Mouse (Mus musculus): ENCODE results near the gene Cox7a1. TPM values are rescaled to one million over a fixed set of nuclear protein-coding genes. Genes with fewer than 3 reads are reported as not detected.
"Not testable (repeated sequence)": the region's sequence is repeated elsewhere in the genome, so short reads cannot be mapped to it uniquely, and the experiment has no call there.

Gene Cox7a1
- polyA plus RNA-seq, 1 experiment from 2014 or later = 11.3 TPM

DNA sequence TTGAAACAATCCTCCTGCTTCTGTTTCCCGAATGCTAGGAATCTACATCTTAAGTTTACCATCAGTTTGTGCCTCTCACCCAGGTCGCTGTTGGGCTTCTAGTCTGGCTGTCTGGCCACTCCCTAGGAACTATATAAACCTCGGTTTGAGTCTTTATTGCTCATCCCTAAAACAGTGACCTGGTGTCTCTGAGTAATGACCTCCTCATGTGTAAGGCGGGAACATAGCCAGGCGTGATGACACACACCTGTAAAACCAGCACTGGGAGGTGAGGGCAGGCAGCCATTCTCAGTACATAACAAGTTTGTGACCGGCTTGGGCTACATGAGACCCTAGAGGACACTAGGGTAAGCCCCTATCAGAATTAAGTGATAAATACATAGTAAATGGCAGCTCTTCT is 11.5 kb downstream of the Cox7a1 start:
- peak overlapping the region; percentile 83 for H3K4me2 ChIP-seq (ENCODE audit: low read length)
- H3K9me3 ChIP-seq (ENCODE audit: control insufficient read depth, low read length) = no peaks in the 10 kb centered on the region
- peaks cover 15% of the 10 kb centered on the region for H3K4me1 ChIP-seq (replicated peaks; ENCODE audit: control insufficient read depth, insufficient read depth, low read length)
- H3K9ac ChIP-seq (ENCODE audit: low read length) = peak overlapping the region; percentile 83; the same call in 1 of the 2 replicates
- H3K4me3 ChIP-seq (ENCODE audit: low read depth, low read length) = peak overlapping the region; percentile 90; the same call in 1 of the 2 replicates
- ATAC-seq (replicated peaks; ENCODE audit: low FRiP score, low TSS enrichment, low read depth) (no peak), DNase-seq (ENCODE audit: low spot score) (no peak)
- peaks cover 22% of the 10 kb centered on the region for H3K36me3 ChIP-seq (ENCODE audit: control insufficient read depth, insufficient read depth, low read length)
- H3K27me3 ChIP-seq (replicated peaks; ENCODE audit: control insufficient read depth, insufficient read depth, low read length) = no peaks in the 10 kb centered on the region
- H3K27ac ChIP-seq (ENCODE audit: low read depth) = no peak overlapping the region
- 65% methylated on average over 6 of the region's 6 CpGs for WGBS

DNA sequence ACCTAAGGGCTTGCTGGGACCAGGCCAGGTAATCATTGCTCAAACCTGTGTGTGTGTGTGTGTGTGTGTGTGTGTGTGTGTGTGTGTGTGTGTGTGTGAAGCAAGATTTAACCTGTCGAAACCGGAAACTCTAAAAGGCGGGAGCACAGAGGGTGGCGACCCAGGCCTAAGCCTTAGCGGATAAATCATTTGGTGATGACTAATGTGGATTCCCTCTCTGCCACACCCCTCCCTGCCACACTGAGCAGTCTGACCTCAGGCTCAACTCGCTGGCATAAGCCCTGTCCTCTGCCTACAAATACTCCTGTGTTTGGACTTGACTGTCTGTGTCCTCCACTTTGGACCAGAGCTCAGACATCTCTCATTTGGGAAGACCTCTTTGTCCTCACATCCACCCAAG is 12.2 kb downstream of the Cox7a1 start:
- no peak for ATAC-seq (replicated peaks; ENCODE audit: low FRiP score, low TSS enrichment, low read depth)
- Histone ChIP-seq H3K27ac (ENCODE audit: low read depth) (no peak overlapping the region), H3K4me2 (ENCODE audit: low read length) (no peak overlapping the region), H3K9ac (ENCODE audit: low read length) (no peak overlapping the region), H3K36me3 (ENCODE audit: control insufficient read depth, insufficient read depth, low read length) (peaks cover 15% of the 10 kb centered on the region), H3K4me3 (ENCODE audit: low read depth, low read length) (no peak overlapping the region), H3K4me1 (replicated peaks; ENCODE audit: control insufficient read depth, insufficient read depth, low read length) (peaks cover 15% of the 10 kb centered on the region), H3K27me3 (replicated peaks; ENCODE audit: control insufficient read depth, insufficient read depth, low read length) (no peaks in the 10 kb centered on the region), H3K9me3 (ENCODE audit: control insufficient read depth, low read length) (no peaks in the 10 kb centered on the region)
- WGBS = 47% methylated on average over 6 of the region's 6 CpGs
- DNase-seq (ENCODE audit: low spot score) = no peak

DNA sequence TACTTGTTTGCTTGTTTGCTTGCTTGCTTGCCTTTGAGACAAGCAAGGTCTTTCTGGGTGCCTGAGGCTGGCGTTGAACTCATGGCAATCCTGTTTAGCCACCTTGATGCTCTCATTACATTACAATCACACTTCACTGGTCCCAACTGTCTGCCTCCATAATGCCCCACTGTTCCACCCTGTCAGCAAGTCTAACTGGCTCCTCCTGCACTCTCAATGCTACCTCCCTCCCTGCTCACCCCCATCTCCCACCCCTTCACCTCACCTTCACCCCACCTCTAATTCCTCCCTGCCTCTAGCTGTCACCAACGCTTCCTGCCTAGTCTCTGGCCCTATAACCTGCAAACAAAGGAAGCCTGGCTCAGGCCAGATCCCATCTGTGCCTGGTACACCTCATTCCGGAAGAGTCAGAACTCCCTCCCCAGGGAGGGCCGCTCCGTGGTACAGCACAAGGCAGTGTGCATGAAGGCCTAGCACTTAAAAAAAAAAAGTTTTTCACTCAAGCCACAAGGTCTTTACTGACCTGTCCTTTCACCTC is 13.7 kb downstream of the Cox7a1 start:
- peaks cover 15% of the 10 kb centered on the region for H3K4me1 ChIP-seq (replicated peaks; ENCODE audit: control insufficient read depth, insufficient read depth, low read length)
- no peaks in the 10 kb centered on the region for H3K9me3 ChIP-seq (ENCODE audit: control insufficient read depth, low read length)
- no peak overlapping the region for H3K4me3 ChIP-seq (ENCODE audit: low read depth, low read length)

DNA sequence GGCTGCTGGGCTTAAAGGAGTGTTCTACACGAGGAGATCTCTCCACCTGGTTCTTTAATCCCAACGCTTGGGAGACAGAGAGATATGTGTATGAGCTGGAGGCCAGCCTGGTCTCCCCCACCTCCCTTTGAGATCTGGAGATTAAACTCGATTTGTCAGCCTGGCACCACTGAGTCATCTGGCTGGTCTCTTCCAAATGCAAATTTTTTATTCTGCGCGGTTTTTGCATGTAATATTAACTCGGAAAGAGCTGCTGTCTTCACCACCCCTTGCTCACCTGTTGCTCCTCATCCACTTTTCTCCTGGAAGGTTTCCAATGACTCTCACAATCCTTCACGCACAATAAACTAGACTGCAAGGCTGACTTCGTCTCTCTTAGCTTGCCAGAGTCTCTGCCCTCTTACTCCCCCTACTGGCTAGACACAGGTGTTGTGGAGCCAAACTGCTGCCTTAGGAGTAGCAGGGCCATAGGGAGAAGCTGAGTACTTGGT is 14.6 kb downstream of the Cox7a1 start, which contains the start of gene Capns1:
Capns1 (minus strand) TSS at position 331 of the 491 bp plus-strand sequence.
- ATAC-seq (replicated peaks; ENCODE audit: low FRiP score, low TSS enrichment, low read depth) = no peak
- no peak within 1 kb of the TSS; the same call in 1 of the 2 replicates for H3K27ac ChIP-seq (ENCODE audit: low read depth)
- no peaks in the 10 kb centered on the region for H3K27me3 ChIP-seq (replicated peaks; ENCODE audit: control insufficient read depth, insufficient read depth, low read length)
- no peaks in the 10 kb centered on the region for H3K9me3 ChIP-seq (ENCODE audit: control insufficient read depth, low read length)
- no peak within 1 kb of the TSS for H3K4me3 ChIP-seq (ENCODE audit: low read depth, low read length)
- no peaks in the 10 kb centered on the region for H3K36me3 ChIP-seq (ENCODE audit: control insufficient read depth, insufficient read depth, low read length)
- peak; percentile 81 for DNase-seq (ENCODE audit: low spot score)
- H3K9ac ChIP-seq (ENCODE audit: low read length) = no peak within 1 kb of the TSS
- WGBS = 7% methylated on average over 8 of the region's 8 CpGs
- peak within 1 kb of the TSS; percentile 27; the same call in 1 of the 2 replicates for H3K4me2 ChIP-seq (ENCODE audit: low read length)
- H3K4me1 ChIP-seq (replicated peaks; ENCODE audit: control insufficient read depth, insufficient read depth, low read length) = peaks cover 7% of the 10 kb centered on the region

More for the DNA sequence above, 13.7 kb downstream of the Cox7a1 start:
- WGBS = 43% methylated on average over 5 of the region's 5 CpGs
- no peak overlapping the region for H3K9ac ChIP-seq (ENCODE audit: low read length)
- no peaks in the 10 kb centered on the region for H3K27me3 ChIP-seq (replicated peaks; ENCODE audit: control insufficient read depth, insufficient read depth, low read length)
- DNase-seq (ENCODE audit: low spot score) = no peak
- no peaks in the 10 kb centered on the region; the same call in 1 of the 2 replicates for H3K36me3 ChIP-seq (ENCODE audit: control insufficient read depth, insufficient read depth, low read length)
- no peak overlapping the region for H3K4me2 ChIP-seq (ENCODE audit: low read length)
- no peak overlapping the region; the same call in 1 of the 2 replicates for H3K27ac ChIP-seq (ENCODE audit: low read depth)
- ATAC-seq (replicated peaks; ENCODE audit: low FRiP score, low TSS enrichment, low read depth) = no peak

DNA sequence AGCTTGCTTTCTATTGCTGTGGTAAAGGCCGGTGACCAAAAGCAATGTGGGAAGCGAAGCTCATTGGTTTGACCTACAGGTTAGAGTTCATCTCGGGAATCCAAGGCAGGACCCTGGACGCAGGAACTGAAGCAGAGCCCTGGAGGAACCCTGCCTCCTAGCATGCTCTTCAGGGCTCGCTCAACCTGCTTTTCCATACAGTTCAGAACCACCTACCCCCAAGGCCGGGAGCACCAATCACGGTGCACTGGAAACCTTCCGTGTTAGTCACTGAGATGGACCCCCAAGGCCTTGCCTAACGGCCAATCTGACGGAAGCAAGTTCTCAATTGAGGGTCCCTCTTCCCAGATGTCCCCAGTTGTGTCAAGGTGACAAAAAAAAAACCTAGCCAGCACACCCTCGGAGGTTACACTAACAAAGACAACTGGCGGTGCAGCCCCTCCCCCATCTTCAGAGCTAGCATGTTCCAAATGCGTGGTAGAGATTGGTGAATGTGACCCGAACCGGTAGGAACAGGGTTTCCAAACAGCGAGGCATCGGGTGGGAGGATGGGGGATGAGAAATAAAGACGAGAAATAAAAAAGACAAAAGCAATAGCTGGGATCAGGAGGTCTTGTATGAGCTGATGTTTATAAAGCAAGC is 15.7 kb downstream of the Cox7a1 start:
- no peak for DNase-seq (ENCODE audit: low spot score)
- Histone ChIP-seq H3K4me1 (replicated peaks; ENCODE audit: control insufficient read depth, insufficient read depth, low read length) (peaks cover 7% of the 10 kb centered on the region), H3K27me3 (replicated peaks; ENCODE audit: control insufficient read depth, insufficient read depth, low read length) (no peaks in the 10 kb centered on the region), H3K9me3 (ENCODE audit: control insufficient read depth, low read length) (no peaks in the 10 kb centered on the region), H3K27ac (ENCODE audit: low read depth) (no peak overlapping the region), H3K4me2 (ENCODE audit: low read length) (no peak overlapping the region), H3K4me3 (ENCODE audit: low read depth, low read length) (no peak overlapping the region), H3K36me3 (ENCODE audit: control insufficient read depth, insufficient read depth, low read length) (no peaks in the 10 kb centered on the region), H3K9ac (ENCODE audit: low read length) (no peak overlapping the region)
- WGBS = 76% methylated on average over 18 of the region's 18 CpGs
- ATAC-seq (replicated peaks; ENCODE audit: low FRiP score, low TSS enrichment, low read depth) = no peak

DNA sequence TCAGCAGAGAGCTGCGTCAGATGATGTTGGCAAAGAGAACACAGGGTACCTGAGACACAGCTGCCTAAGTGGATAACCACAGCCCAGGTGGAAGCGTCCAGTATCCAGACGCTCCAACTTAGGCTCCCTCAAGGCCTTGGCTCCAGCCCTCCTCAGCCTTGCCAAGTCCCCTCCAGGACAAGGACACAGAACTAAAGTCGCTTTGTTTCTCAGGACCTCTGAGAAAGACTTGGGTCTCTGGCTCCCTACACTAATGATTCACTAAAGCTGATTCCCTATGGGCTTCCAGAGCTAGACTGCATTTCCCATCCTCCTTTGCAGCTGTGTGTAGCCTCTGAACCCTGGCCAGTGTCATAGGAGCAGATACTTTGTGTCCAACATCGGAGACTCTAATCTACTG is 16.3 kb downstream of the Cox7a1 start:
- no peak overlapping the region for H3K4me2 ChIP-seq (ENCODE audit: low read length)

DNA sequence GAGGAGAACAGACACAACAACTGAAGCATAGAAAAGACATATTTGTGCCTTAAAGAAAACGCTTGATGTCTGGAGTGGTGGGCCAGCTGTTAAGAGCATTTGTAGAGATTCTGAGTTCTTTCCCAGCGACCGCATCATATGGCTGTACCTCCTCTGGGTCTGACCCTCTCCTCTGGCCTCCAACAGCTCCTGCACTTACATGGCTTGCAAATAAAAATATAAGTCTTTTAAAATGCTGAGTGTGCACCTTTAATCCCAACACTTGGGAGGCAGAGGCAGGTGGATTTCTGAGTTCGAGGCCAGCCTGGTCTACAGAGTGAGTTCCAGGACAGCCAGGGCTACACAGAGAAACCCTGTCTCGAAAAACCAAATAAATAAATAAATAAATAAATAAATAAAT is 16.7 kb downstream of the Cox7a1 start:
- DNase-seq (ENCODE audit: low spot score); ATAC-seq (replicated peaks; ENCODE audit: low FRiP score, low TSS enrichment, low read depth); H3K36me3 ChIP-seq (ENCODE audit: control insufficient read depth, insufficient read depth, low read length); H3K4me1 ChIP-seq (replicated peaks; ENCODE audit: control insufficient read depth, insufficient read depth, low read length); H3K4me2 ChIP-seq (ENCODE audit: low read length); H3K9me3 ChIP-seq (ENCODE audit: control insufficient read depth, low read length); H3K4me3 ChIP-seq (ENCODE audit: low read depth, low read length); H3K9ac ChIP-seq (ENCODE audit: low read length); H3K27me3 ChIP-seq (replicated peaks; ENCODE audit: control insufficient read depth, insufficient read depth, low read length); H3K27ac ChIP-seq (ENCODE audit: low read depth): not testable (repeated sequence)
- 89% methylated on average over 5 of the region's 5 CpGs for WGBS

More for the DNA sequence above, 16.3 kb downstream of the Cox7a1 start:
- no peaks in the 10 kb centered on the region for H3K36me3 ChIP-seq (ENCODE audit: control insufficient read depth, insufficient read depth, low read length)
- H3K9ac ChIP-seq (ENCODE audit: low read length) = no peak overlapping the region
- H3K9me3 ChIP-seq (ENCODE audit: control insufficient read depth, low read length) = no peaks in the 10 kb centered on the region
- no peak for ATAC-seq (replicated peaks; ENCODE audit: low FRiP score, low TSS enrichment, low read depth)
- peaks cover 6% of the 10 kb centered on the region for H3K4me1 ChIP-seq (replicated peaks; ENCODE audit: control insufficient read depth, insufficient read depth, low read length)
- H3K27me3 ChIP-seq (replicated peaks; ENCODE audit: control insufficient read depth, insufficient read depth, low read length) = no peaks in the 10 kb centered on the region
- 76% methylated on average over 5 of the region's 5 CpGs for WGBS
- no peak overlapping the region for H3K4me3 ChIP-seq (ENCODE audit: low read depth, low read length)
- H3K27ac ChIP-seq (ENCODE audit: low read depth) = no peak overlapping the region
- no peak for DNase-seq (ENCODE audit: low spot score)

GRCm38 (mm10) chr7:30202895-30203690 is 19.1 kb downstream of the Cox7a1 start:
- no peak overlapping the region for H3K4me3 ChIP-seq (ENCODE audit: low read depth, low read length)
- DNase-seq (ENCODE audit: low spot score) = no peak
- ATAC-seq (replicated peaks; ENCODE audit: low FRiP score, low TSS enrichment, low read depth) = no peak
- H3K4me1 ChIP-seq (replicated peaks; ENCODE audit: control insufficient read depth, insufficient read depth, low read length) = peaks cover 3% of the 10 kb centered on the region; the same call in 1 of the 2 replicates
- no peak overlapping the region for H3K4me2 ChIP-seq (ENCODE audit: low read length)
- no peaks in the 10 kb centered on the region for H3K9me3 ChIP-seq (ENCODE audit: control insufficient read depth, low read length)
- 69% methylated on average over 11 of the region's 11 CpGs for WGBS
- H3K36me3 ChIP-seq (ENCODE audit: control insufficient read depth, insufficient read depth, low read length) = no peaks in the 10 kb centered on the region
- no peak overlapping the region for H3K9ac ChIP-seq (ENCODE audit: low read length)
- H3K27me3 ChIP-seq (replicated peaks; ENCODE audit: control insufficient read depth, insufficient read depth, low read length) = no peaks in the 10 kb centered on the region
- no peak overlapping the region for H3K27ac ChIP-seq (ENCODE audit: low read depth)
